Mouse (Mus musculus) heart, embryonic 10.5 days (tissue): ENCODE results near the gene Wdr60. TPM values are rescaled to one million over a fixed set of nuclear protein-coding genes. Genes with fewer than 3 reads are reported as not detected.
"Not testable (repeated sequence)": the region's sequence is repeated elsewhere in the genome, so short reads cannot be mapped to it uniquely, and the experiment has no call there.

Experiments used
- DNase-seq: peaks from one replicate; pipeline ENCODE4 v3.0.0-alpha.2; 2017; ENCODE audit warnings: low spot score
- H3K27ac ChIP-seq: fragments of 300-500 bp; sonication (generic); 2 replicates; pipeline ENCODE4 v1.5.1; 2016; ENCODE audit warnings: mild to moderate bottlenecking
- H3K27me3 ChIP-seq: fragments of 300-500 bp; sonication (generic); 2 replicates; pipeline ENCODE4 v1.6.1; 2016; ENCODE audit warnings: mild to moderate bottlenecking; ENCODE audit not compliant: poor library complexity, insufficient read depth, severe bottlenecking
- H3K36me3 ChIP-seq: fragments of 300-500 bp; sonication (generic); 2 replicates; pipeline ENCODE4 v1.6.1; 2016; ENCODE audit warnings: mild to moderate bottlenecking, moderate library complexity
- H3K4me1 ChIP-seq: fragments of 300-500 bp; sonication (generic); 2 replicates; pipeline ENCODE4 v1.6.1; 2016; ENCODE audit warnings: mild to moderate bottlenecking
- H3K4me3 ChIP-seq: fragments of 300-500 bp; sonication (generic); 2 replicates; pipeline ENCODE4 v1.5.1; 2016; ENCODE audit warnings: mild to moderate bottlenecking, moderate library complexity
- H3K9me3 ChIP-seq: fragments of 300-500 bp; sonication (generic); 2 replicates; pipeline ENCODE4 v1.6.1; 2016; ENCODE audit warnings: mild to moderate bottlenecking, moderate library complexity
- WGBS: fragments of 180-500 bp; shearing (Covaris S2); methylation state at CpG from one replicate; pipeline ENCODE4 v1.1.7; 2016; 5-methylcytosine and 5-hydroxymethylcytosine counted together
- polyA plus RNA-seq: library from polyadenylated mRNA; unstranded; fragments of >200 nt; fragmentation: Nextera tagmentation; extraction: Ambion mirVana; gene quantifications from 2 replicates; pipeline ENCODE4 v1.2.1, GENCODE M21; 2016

Gene Wdr60
- polyA plus RNA-seq, 1 experiment from 2014 or later, result 9.8 TPM

DNA sequence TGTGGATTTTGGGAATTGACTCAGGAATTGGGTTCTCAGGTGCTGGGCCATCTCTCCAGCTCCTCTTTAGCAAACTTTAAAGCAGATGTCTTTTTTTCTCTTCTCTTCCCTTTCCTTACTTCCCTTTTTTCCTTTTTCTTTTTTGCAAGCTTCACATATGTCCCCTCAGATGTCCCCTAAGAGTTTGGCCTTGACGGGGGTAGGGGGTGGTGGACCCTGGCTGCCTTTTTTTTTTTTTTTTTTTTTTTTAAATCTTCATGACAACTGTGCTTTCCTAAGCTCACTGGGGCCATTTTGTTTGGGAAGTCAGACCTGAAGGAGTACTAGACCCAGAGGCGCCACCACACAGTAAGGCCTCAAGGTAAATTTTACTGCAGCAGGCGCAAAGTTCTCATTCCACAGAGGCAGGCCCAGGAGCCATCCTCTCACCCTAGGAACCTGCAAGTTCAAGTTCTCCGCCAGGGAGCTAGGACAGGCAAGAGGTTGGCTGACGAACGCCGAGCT, 17.4 kb upstream of the Wdr60 start:
- no peaks in the 10 kb centered on the region for H3K9me3 ChIP-seq
- H3K27me3 ChIP-seq, result peaks cover 5% of the 10 kb centered on the region; the same call in 1 of the 2 replicates
- peak overlapping the region; percentile 98 for H3K4me3 ChIP-seq
- 5% methylated on average over 7 of the region's 7 CpGs for WGBS
- DNase-seq, result no peak
- H3K36me3 ChIP-seq, result no peaks in the 10 kb centered on the region
- H3K27ac ChIP-seq, result peak overlapping the region; percentile 96
- H3K4me1 ChIP-seq, result peaks cover 3% of the 10 kb centered on the region; the same call in 1 of the 2 replicates

DNA sequence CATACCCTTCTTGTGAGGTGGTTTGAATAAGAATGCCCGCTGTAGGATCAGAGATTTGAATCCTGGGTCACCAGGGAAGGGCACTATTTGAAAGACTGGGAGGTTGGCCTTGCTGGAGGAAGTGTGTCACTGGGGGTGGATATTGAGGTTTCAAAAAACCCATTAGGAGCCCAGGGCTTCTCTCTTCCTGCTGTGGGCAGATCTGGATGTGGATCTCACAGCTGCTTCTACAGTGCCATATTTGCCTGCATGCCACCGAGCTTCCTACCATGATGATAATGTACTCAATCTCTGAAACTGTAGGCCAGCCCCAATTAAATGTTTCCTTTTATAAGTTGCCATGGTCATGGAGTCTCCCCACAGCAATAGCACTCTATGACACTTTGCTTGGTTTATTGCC, 16.4 kb upstream of the Wdr60 start:
- H3K27me3 ChIP-seq, result peaks cover 11% of the 10 kb centered on the region; the same call in 1 of the 2 replicates
- no peaks in the 10 kb centered on the region for H3K36me3 ChIP-seq
- DNase-seq, result no peak
- H3K9me3 ChIP-seq, result no peaks in the 10 kb centered on the region
- no peak overlapping the region for H3K27ac ChIP-seq
- no peak overlapping the region for H3K4me3 ChIP-seq
- H3K4me1 ChIP-seq, result peaks cover 3% of the 10 kb centered on the region; the same call in 1 of the 2 replicates
- WGBS, result 85% methylated on average over 2 of the region's 2 CpGs

DNA sequence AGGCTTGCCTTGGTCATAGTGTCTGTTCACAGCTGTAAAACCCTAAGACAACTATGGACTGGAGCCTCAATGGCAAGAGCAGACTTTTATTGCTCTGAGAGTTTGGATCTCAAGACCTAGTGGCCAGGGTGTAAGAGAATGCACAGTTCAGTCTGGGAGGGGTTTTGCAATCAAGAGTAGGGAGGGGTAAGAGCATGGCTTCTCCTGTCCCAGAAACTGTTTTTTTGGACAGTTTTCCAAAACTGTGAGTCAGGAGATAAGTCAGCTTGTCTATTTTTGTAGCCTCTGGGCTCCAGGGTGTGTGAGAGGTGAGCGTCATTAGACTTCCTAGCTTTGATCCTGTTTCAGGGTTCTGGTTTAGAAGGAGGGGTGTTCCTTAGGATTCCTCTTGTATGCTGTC, 15.7 kb upstream of the Wdr60 start:
- 83% methylated on average over 1 of the region's 1 CpGs for WGBS
- DNase-seq, result no peak
- no peak overlapping the region for H3K4me3 ChIP-seq
- H3K36me3 ChIP-seq, result no peaks in the 10 kb centered on the region
- no peaks in the 10 kb centered on the region for H3K9me3 ChIP-seq
- H3K27ac ChIP-seq, result no peak overlapping the region
- H3K27me3 ChIP-seq, result peaks cover 17% of the 10 kb centered on the region; the same call in 1 of the 2 replicates
- H3K4me1 ChIP-seq, result peaks cover 3% of the 10 kb centered on the region; the same call in 1 of the 2 replicates

DNA sequence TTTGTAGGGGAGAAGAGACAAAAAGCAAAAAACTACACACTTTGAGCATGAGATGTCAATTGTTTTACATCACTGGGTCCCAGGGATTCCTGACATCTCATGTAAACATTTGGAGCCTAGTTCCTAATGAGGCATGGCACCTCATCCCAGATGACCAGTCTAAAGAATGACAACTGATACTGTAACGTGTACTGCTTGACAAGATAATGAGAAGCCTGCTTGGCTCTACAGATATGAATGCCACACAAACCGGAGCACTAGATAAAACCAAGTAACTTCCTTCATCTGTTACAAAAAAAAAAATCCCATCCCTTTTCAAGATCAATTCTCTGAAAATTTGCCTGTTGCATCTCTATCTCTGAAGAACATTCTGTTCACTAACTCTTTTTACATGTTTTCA, 14.1 kb upstream of the Wdr60 start:
- no peak overlapping the region for H3K27ac ChIP-seq

DNA sequence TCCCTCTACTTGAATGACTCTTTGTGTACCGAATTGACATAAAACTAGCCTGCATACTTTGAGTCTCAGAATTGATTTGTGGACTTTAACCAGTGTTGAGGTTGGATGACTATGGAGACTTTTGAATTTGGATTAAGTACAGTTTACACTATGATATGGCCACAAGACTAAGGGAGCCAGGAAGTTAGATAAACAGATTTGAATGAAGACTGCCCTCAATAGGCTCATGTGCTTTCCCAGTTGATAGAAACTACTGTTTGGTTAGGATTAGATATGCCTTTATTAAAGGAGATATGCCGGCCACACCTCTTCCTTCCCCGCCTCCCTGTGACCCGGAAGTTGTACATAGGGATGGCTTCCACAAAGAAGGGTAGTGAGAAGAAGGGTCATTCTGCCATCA, 12.8 kb upstream of the Wdr60 start:
- no peak for DNase-seq
- H3K4me1 ChIP-seq, result peaks cover 1% of the 10 kb centered on the region; the same call in 1 of the 2 replicates
- peaks cover 34% of the 10 kb centered on the region; the same call in 1 of the 2 replicates for H3K27me3 ChIP-seq
- H3K9me3 ChIP-seq, result no peaks in the 10 kb centered on the region
- WGBS, result 84% methylated on average over 4 of the region's 4 CpGs
- H3K36me3 ChIP-seq, result no peaks in the 10 kb centered on the region
- H3K4me3 ChIP-seq, result no peak overlapping the region
- H3K27ac ChIP-seq, result no peak overlapping the region

More for the DNA sequence above, 14.1 kb upstream of the Wdr60 start:
- Histone ChIP-seq H3K9me3 (no peaks in the 10 kb centered on the region), H3K4me3 (no peak overlapping the region), H3K4me1 (peaks cover 3% of the 10 kb centered on the region; the same call in 1 of the 2 replicates), H3K27me3 (peaks cover 23% of the 10 kb centered on the region; the same call in 1 of the 2 replicates), H3K36me3 (no peaks in the 10 kb centered on the region)
- WGBS, result 55% methylated on average over 2 of the region's 2 CpGs
- no peak for DNase-seq

DNA sequence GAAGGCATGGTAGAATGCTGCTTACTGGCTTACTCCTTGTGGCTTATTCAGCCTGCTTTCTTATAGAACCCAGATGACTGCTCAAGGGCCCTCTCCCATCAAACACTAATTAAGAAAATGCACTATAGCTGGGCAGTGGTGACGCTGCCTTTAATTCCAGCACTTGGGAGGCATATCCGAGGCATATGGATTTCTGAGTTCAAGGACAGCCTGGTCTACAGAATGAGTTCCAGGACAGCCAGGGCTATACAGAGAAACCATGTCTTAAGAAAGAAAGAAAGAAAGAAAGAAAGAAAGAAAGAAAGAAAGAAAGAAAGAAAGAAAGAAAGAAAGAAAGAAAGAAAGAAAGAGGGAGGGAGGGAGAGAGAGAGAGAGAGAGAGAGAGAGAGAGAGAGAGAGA, 12.3 kb upstream of the Wdr60 start, which contains the start of gene Gm11027:
Gene Gm11027, plus strand, starts transcription at position 301 of the 400 bp plus-strand sequence.
- H3K27me3 ChIP-seq, result peaks cover 40% of the 10 kb centered on the region; the same call in 1 of the 2 replicates
- not testable (repeated sequence) for H3K9me3 ChIP-seq, H3K4me3 ChIP-seq, H3K36me3 ChIP-seq, H3K4me1 ChIP-seq, DNase-seq, H3K27ac ChIP-seq
- 86% methylated on average over 2 of the region's 2 CpGs for WGBS

DNA sequence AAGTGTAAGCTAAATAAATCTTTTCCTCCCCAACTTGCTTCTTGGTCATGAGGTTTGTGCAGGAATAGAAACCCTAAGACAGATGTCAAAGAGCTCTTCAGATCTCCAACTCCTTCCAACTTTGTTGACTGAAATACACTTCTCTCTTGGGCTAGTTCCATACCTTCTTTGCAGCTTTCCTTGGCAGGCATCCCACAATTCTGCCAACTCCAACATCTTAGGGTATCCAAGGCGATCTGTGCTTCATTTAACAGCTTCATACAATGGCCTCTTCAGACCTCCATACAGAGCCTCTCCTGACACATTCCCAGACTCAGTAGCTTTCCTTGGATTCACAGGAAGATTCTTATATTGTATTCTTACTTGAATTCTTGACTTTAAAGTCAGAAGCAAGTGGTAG, 10.9 kb upstream of the Wdr60 start:
- no peaks in the 10 kb centered on the region for H3K36me3 ChIP-seq
- peaks cover 53% of the 10 kb centered on the region for H3K27me3 ChIP-seq
- DNase-seq, result no peak
- H3K9me3 ChIP-seq, result no peaks in the 10 kb centered on the region
- H3K4me1 ChIP-seq, result no peaks in the 10 kb centered on the region
- 72% methylated on average over 1 of the region's 1 CpGs for WGBS
- no peak overlapping the region for H3K4me3 ChIP-seq
- no peak overlapping the region for H3K27ac ChIP-seq

DNA sequence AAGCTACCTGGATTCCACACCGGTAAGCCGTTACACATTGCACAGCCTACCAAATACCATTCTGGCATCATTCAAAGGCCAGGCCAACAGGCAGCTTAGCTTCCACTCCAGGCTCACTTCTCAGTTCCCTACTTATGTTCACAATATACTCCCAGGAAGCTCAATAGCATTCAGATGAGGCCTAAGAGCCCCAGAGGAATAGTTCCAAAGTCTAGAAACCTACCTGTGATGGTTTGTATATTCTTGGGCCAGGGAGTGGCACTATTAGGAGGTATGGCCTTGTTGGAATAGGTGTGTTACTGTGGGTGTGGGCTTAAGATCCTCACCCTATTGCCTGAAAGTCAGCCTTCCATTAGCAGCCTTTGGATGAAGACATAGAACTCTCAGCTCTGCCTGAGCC, 8.2 kb upstream of the Wdr60 start:
- peaks cover 67% of the 10 kb centered on the region for H3K27me3 ChIP-seq

DNA sequence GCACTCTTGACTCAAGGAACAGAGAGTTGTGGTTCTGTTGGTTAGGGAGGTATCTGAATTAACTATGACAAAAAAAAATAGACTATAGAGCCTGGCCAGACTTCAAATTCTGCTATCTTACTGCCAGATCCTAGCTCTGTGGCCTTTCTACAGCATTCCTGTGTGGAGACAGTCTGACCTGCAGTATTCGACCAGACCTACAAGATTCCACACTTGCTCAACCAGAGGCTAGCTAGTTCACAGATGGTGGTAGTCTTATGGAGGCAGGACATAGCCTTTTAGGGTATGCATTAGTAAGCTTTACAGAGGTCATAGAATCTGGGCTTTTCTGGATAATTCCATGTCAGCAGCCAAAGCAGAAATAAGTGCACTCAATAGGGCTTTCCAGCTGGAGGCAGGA, 7.7 kb upstream of the Wdr60 start:
- DNase-seq, result no peak
- H3K9me3 ChIP-seq, result no peaks in the 10 kb centered on the region
- peaks cover 67% of the 10 kb centered on the region for H3K27me3 ChIP-seq

More for the DNA sequence above, 8.2 kb upstream of the Wdr60 start:
- 95% methylated on average over 2 of the region's 2 CpGs for WGBS
- Histone ChIP-seq H3K27ac (no peak overlapping the region), H3K36me3 (no peaks in the 10 kb centered on the region), H3K4me1 (no peaks in the 10 kb centered on the region), H3K4me3 (no peak overlapping the region), H3K9me3 (no peaks in the 10 kb centered on the region)
- DNase-seq, result no peak

DNA sequence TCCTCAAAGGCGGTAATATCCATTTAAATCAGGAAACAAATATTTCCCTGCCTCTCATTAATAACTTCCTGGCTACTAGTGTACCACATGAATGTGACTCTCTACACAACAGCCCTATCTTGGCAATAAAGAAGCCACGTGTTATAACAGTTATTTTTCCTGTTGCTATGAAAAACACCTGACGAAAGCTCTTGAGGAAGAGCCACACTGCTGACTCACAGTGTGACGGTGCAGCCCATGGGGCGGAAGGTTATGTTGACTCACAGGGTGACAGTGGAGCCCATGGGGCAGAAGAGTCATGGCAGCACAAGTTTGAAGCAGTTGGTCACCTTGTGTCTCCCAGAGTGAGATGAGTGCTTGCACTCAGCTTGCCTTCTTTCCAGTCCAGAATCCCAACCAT, 6.6 kb upstream of the Wdr60 start:
- WGBS, result 74% methylated on average over 5 of the region's 5 CpGs
- H3K27me3 ChIP-seq, result peaks cover 62% of the 10 kb centered on the region
- H3K4me3 ChIP-seq, result no peak overlapping the region
- H3K36me3 ChIP-seq, result no peaks in the 10 kb centered on the region
- H3K27ac ChIP-seq, result no peak overlapping the region
- peaks cover 5% of the 10 kb centered on the region; the same call in 1 of the 2 replicates for H3K4me1 ChIP-seq
- no peak for DNase-seq
- no peaks in the 10 kb centered on the region for H3K9me3 ChIP-seq

More for the DNA sequence above, 7.7 kb upstream of the Wdr60 start:
- Histone ChIP-seq H3K4me1 (no peaks in the 10 kb centered on the region), H3K27ac (no peak overlapping the region), H3K36me3 (no peaks in the 10 kb centered on the region), H3K4me3 (no peak overlapping the region)
- WGBS, result 69% methylated on average over 1 of the region's 1 CpGs

DNA sequence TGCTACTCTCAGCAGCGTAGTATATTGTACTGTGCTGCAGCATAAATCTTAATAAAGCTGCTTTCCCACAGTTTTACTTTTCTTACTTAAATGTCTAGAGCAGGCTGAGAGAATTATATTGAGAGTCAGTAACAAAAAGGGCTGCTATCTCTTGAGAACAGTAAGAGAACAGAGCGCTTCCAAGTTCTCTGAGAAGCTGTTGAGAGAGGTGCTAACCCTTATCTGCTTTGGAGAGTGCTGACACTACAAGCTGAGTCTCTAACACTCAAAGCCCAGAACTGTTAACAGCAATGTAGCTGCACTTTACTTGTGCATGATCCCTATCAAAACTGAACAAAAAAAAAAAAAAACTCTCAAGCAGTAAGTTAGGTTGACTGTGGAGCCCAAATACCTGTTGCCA, 2.5 kb upstream of the Wdr60 start:
- no peak overlapping the region for H3K4me3 ChIP-seq
- no peak overlapping the region for H3K27ac ChIP-seq
- peaks cover 11% of the 10 kb centered on the region; the same call in 1 of the 2 replicates for H3K4me1 ChIP-seq
- no peaks in the 10 kb centered on the region for H3K9me3 ChIP-seq
- WGBS, result 46% methylated on average over 2 of the region's 2 CpGs
- peaks cover 46% of the 10 kb centered on the region for H3K27me3 ChIP-seq
- no peaks in the 10 kb centered on the region for H3K36me3 ChIP-seq
- no peak for DNase-seq

DNA sequence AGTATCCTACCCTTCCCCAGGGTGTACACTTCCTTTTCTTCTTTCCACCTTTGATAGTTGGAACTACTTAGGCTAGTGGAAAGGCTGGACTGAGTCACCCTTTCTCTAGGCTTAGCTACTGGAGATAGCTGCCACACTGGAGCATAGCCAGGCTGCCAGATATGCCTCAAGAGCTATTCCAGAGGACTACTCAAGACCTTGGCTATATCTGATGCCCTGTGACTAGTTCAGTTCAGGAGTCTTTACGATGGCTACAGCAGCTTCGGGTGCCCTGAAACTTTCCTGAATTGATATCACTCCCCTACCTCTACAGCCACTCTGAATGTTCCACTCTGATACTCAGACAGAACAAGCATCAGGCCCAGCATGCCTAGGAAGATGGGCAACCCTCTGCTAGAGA, 1.9 kb upstream of the Wdr60 start:
- 68% methylated on average over 2 of the region's 2 CpGs for WGBS
- Histone ChIP-seq H3K4me1 (peaks cover 11% of the 10 kb centered on the region; the same call in 1 of the 2 replicates), H3K27ac (no peak overlapping the region), H3K27me3 (peaks cover 41% of the 10 kb centered on the region), H3K9me3 (no peaks in the 10 kb centered on the region), H3K4me3 (no peak overlapping the region), H3K36me3 (no peaks in the 10 kb centered on the region)
- DNase-seq, result no peak

DNA sequence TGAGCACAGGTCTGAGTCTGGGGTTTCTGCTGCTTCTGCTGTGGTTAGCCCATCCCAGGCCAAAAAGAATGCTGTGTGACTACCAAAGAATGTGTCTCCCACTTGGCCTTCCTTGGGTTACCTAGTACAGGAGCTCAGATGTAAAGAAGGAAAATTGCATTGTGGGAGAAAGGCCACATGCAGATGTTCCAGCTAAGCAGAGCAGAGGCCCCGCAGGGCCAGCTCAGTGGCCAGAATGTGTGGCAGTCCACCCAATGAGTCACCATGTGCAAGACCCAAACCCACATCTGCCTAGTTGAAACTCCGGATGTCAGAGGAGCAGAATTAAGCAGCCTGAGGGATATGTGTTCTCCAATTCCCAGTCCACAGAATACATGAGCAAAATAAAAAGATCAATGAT, 4.5 kb downstream of the Wdr60 start:
- Histone ChIP-seq H3K27me3 (peaks cover 11% of the 10 kb centered on the region; the same call in 1 of the 2 replicates), H3K4me1 (peaks cover 6% of the 10 kb centered on the region; the same call in 1 of the 2 replicates), H3K27ac (no peak overlapping the region), H3K4me3 (no peak overlapping the region), H3K9me3 (no peaks in the 10 kb centered on the region), H3K36me3 (0 out of 2 replicates have a peak, but pooled peaks cover 3% of the 10 kb centered on the region)
- no peak for DNase-seq
- 78% methylated on average over 2 of the region's 2 CpGs for WGBS
